Mouse (Mus musculus): ENCODE results near the gene Ppp1r8.

DNA sequence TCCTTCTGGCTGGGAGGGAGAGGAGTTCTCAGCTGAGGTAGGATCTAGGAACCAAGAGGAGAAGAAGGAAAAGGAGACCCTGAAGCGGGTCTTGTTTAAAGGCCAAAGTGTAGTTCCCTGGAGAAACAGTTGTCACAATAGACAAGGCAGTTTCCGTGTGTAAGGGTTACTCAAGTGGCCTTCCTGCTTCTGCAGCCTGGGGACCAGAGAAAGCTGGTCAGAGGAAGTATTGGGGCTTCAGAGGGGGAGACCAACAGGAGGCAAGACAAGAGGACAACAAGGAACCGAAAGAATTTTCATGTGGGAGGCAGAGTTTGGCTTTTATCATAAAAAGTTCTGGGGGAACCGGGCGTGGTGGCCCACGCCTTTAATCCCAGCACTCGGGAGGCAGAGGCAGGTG is 26.6 kb downstream of the Ppp1r8 start:
- TF ChIP-seq CTCF (IDR thresholded peaks at IDR 0.05; ENCODE audit: borderline replicate concordance, insufficient read depth, low read length) (no peak), POLR2A (IDR thresholded peaks at IDR 0.05; ENCODE audit: low read depth, low read length) (no peak)
